Mouse (Mus musculus): ENCODE results near the gene Polr3h. TPM values are rescaled to one million over a fixed set of nuclear protein-coding genes. Genes with fewer than 3 reads are reported as not detected.
A peak's percentile ranks its signal among the peaks of the same experiment; 100 is the strongest.

Polr3h gene
- polyA plus RNA-seq, 1 experiment from 2014 or later = 157 TPM

GRCm38 (mm10) chr15:81858138-81858516 lies 67.9 kb downstream of the Polr3h start:
- peaks cover under 1% of the 10 kb centered on the region; the same call in 1 of the 2 replicates for H3K36me3 ChIP-seq (ENCODE audit: control insufficient read depth, insufficient read depth)
- H3K9ac ChIP-seq (ENCODE audit: low read length) = peak overlapping the region; percentile 98
- no peaks in the 10 kb centered on the region for H3K9me3 ChIP-seq (replicated peaks; ENCODE audit: control insufficient read depth, low read length)
- H3K4me3 ChIP-seq (ENCODE audit: low read length) = peak overlapping the region; percentile 96
- H3K4me1 ChIP-seq (ENCODE audit: control insufficient read depth, insufficient read depth, low read length) = peaks cover 14% of the 10 kb centered on the region
- peak overlapping the region; percentile 89 for H3K4me2 ChIP-seq (ENCODE audit: low read depth, low read length)
- peak; percentile 25 for ATAC-seq (replicated peaks; ENCODE audit: extremely low read depth, insufficient read depth, low FRiP score)
- peak overlapping the region; percentile 99 for H3K27ac ChIP-seq (ENCODE audit: low read length)
- H3K27me3 ChIP-seq (ENCODE audit: control insufficient read depth, insufficient read depth, low read length) = no peaks in the 10 kb centered on the region
- under 1% methylated on average over 23 of the region's 23 CpGs for WGBS

DNA sequence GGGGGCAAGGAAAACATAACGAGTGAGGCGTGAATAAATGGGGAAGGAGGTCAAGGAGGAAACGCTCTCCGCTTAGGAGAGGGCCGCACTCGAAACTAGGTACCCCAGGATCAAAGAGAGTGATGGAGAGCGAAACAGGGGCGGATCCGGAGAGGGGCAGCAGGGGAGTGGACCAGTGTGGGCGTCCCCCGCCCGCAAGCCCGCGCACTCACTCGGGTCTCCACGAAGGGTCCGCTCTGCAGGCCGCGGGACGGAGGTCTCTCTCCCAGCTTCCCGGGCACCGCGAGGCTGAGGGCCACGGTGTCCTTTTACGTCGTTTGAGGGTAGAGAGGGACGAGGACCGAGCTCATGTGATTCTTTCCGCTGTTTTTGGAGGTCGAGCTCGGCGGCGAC lies 68.3 kb downstream of the Polr3h start:
- H3K27ac ChIP-seq (ENCODE audit: low read length) = peak overlapping the region; percentile 99
- H3K4me1 ChIP-seq (ENCODE audit: control insufficient read depth, insufficient read depth, low read length) = peaks cover 14% of the 10 kb centered on the region
- ATAC-seq (replicated peaks; ENCODE audit: extremely low read depth, insufficient read depth, low FRiP score) = no peak
- peak overlapping the region; percentile 98 for H3K9ac ChIP-seq (ENCODE audit: low read length)
- WGBS = under 1% methylated on average over 33 of the region's 33 CpGs
- no peaks in the 10 kb centered on the region for H3K27me3 ChIP-seq (ENCODE audit: control insufficient read depth, insufficient read depth, low read length)
- H3K4me2 ChIP-seq (ENCODE audit: low read depth, low read length) = peak overlapping the region; percentile 89
- H3K4me3 ChIP-seq (ENCODE audit: low read length) = peak overlapping the region; percentile 96
- H3K36me3 ChIP-seq (ENCODE audit: control insufficient read depth, insufficient read depth) = peaks cover 2% of the 10 kb centered on the region; the same call in 1 of the 2 replicates
- no peaks in the 10 kb centered on the region for H3K9me3 ChIP-seq (replicated peaks; ENCODE audit: control insufficient read depth, low read length)

DNA sequence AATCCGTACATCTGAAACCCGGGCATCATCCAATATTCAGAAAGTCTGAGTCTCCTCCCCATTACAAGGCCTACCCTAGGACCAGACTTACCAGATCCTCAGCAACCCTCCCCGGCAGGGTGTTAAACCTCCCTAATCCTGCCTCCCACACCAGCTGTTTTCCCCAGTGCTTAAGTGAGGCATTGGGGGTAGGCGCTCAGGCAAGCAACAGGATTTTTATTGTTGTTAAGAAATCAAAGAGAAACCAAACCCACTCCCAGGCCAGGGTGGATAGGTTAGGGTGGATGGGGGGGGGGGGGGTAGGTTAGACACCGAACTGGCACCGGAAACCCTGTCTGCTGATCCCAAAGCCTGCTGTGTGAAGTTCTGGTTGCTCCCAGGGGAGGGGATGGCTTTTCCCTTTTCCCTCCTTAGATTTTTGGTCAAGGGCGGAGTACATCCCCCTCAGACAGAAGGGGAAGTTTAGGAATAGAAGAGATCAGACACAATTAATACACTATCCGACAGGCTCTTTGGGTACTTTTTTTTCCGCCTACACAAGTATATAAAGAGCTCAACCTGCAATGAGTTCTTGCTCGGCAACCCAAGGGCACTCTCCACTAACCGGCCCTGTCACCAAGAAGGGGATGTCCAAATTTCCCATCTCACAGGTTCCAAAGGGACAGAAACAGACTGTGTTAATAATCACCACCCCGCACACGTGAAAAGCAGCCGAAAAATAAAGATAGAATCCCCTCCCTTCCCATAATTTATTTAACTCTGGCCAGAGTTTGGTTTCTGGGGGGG lies 68.9 kb downstream of the Polr3h start:
- Histone ChIP-seq H3K4me2 (ENCODE audit: low read depth, low read length) (peak overlapping the region; percentile 89), H3K27ac (ENCODE audit: low read length) (peak overlapping the region; percentile 99), H3K36me3 (ENCODE audit: control insufficient read depth, insufficient read depth) (peaks cover 2% of the 10 kb centered on the region; the same call in 1 of the 2 replicates), H3K9me3 (replicated peaks; ENCODE audit: control insufficient read depth, low read length) (no peaks in the 10 kb centered on the region), H3K27me3 (ENCODE audit: control insufficient read depth, insufficient read depth, low read length) (no peaks in the 10 kb centered on the region), H3K9ac (ENCODE audit: low read length) (peak overlapping the region; percentile 98), H3K4me1 (ENCODE audit: control insufficient read depth, insufficient read depth, low read length) (peaks cover 14% of the 10 kb centered on the region), H3K4me3 (ENCODE audit: low read length) (peak overlapping the region; percentile 96)
- no peak for ATAC-seq (replicated peaks; ENCODE audit: extremely low read depth, insufficient read depth, low FRiP score)
- 2% methylated on average over 14 of the region's 14 CpGs for WGBS

DNA sequence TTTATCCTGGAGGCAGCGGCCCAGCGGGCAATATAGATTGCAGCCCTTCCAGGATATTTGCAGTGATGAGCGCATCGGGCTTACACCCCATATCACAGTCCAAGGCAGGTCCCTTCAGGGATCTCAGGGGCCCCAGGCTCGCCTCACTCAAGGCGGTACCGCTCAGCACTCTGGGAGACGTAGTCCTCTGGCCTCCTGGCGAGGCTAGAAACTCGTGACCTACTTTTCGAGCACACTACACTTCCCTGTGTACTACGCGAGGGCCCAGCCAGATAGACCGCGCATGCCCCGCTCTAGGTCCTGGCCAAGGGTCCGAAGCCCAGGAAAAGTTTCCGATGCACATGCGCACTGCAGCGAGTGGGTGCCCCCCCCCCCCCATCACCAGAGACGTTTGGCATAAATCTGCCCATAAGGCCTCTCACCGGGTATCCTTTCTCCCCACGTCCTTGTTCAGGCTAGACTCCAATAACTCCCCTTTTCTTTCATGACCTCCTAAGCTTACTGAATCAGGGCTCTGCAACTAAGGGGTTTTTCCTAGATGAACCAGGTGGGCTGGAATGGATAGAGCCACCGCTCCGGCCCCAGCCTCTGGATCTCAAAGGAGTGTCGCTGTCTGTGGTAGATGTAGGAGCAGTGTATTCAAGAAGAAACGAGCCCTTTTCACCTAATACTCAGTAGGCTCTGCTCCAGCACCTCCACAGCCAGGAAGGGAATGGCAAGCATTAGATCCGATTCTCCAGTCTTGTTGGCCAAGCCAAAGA lies 69.8 kb downstream of the Polr3h start:
- peaks cover 9% of the 10 kb centered on the region for H3K36me3 ChIP-seq (ENCODE audit: control insufficient read depth, insufficient read depth)
- no peaks in the 10 kb centered on the region for H3K27me3 ChIP-seq (ENCODE audit: control insufficient read depth, insufficient read depth, low read length)
- peak overlapping the region; percentile 98 for H3K9ac ChIP-seq (ENCODE audit: low read length)
- WGBS = under 1% methylated on average over 28 of the region's 28 CpGs
- H3K27ac ChIP-seq (ENCODE audit: low read length) = peak overlapping the region; percentile 99
- H3K4me2 ChIP-seq (ENCODE audit: low read depth, low read length) = peak overlapping the region; percentile 89
- ATAC-seq (replicated peaks; ENCODE audit: extremely low read depth, insufficient read depth, low FRiP score) = peak; percentile 78
- H3K9me3 ChIP-seq (replicated peaks; ENCODE audit: control insufficient read depth, low read length) = no peaks in the 10 kb centered on the region
- H3K4me1 ChIP-seq (ENCODE audit: control insufficient read depth, insufficient read depth, low read length) = peaks cover 14% of the 10 kb centered on the region
- H3K4me3 ChIP-seq (ENCODE audit: low read length) = peak overlapping the region; percentile 96

GRCm38 (mm10) chr15:81853081-81853480 lies 73.0 kb downstream of the Polr3h start:
- Histone ChIP-seq H3K4me3 (ENCODE audit: low read length) (no peak overlapping the region), H3K36me3 (ENCODE audit: control insufficient read depth, insufficient read depth) (peaks cover 23% of the 10 kb centered on the region), H3K27me3 (ENCODE audit: control insufficient read depth, insufficient read depth, low read length) (no peaks in the 10 kb centered on the region), H3K4me1 (ENCODE audit: control insufficient read depth, insufficient read depth, low read length) (peaks cover 14% of the 10 kb centered on the region), H3K9ac (ENCODE audit: low read length) (no peak overlapping the region), H3K9me3 (replicated peaks; ENCODE audit: control insufficient read depth, low read length) (no peaks in the 10 kb centered on the region), H3K27ac (ENCODE audit: low read length) (no peak overlapping the region), H3K4me2 (ENCODE audit: low read depth, low read length) (no peak overlapping the region)
- no peak for ATAC-seq (replicated peaks; ENCODE audit: extremely low read depth, insufficient read depth, low FRiP score)
- 76% methylated on average over 7 of the region's 7 CpGs for WGBS

DNA sequence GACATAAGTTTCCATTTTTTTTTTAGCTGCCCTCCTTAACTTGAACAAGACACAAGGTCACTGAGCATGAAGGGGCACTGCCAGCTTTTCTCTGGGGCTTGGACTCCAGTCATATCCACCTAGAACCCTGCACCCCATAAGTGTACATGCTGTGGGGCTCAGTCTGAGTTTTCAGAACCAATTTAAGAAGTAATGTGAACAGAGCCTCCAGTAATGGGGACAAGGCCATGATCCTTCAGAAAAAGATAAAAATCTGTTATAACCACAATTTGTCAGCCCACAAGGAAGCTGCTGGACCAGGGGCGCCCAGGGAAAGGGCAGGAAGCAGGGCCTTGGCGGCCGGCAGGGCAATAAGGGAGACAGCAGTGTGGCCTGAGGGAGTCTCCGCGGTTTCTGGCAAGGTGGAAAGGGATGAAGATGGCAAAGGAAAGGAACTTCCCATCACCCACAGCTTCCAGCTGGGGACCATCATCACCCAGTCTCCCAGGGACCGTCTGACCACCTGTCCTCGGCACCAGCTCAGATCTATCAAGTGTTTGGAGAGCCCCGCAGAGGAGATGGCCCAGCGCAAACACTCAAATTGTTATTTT lies 73.5 kb downstream of the Polr3h start:
- Histone ChIP-seq H3K9me3 (replicated peaks; ENCODE audit: control insufficient read depth, low read length) (no peaks in the 10 kb centered on the region), H3K4me1 (ENCODE audit: control insufficient read depth, insufficient read depth, low read length) (peaks cover 14% of the 10 kb centered on the region), H3K4me3 (ENCODE audit: low read length) (no peak overlapping the region), H3K27ac (ENCODE audit: low read length) (no peak overlapping the region), H3K4me2 (ENCODE audit: low read depth, low read length) (no peak overlapping the region), H3K36me3 (ENCODE audit: control insufficient read depth, insufficient read depth) (peaks cover 25% of the 10 kb centered on the region), H3K27me3 (ENCODE audit: control insufficient read depth, insufficient read depth, low read length) (no peaks in the 10 kb centered on the region), H3K9ac (ENCODE audit: low read length) (no peak overlapping the region)
- ATAC-seq (replicated peaks; ENCODE audit: extremely low read depth, insufficient read depth, low FRiP score) = no peak
- WGBS = 79% methylated on average over 9 of the region's 9 CpGs

GRCm38 (mm10) chr15:81851375-81851774 lies 74.7 kb downstream of the Polr3h start:
- no peak for ATAC-seq (replicated peaks; ENCODE audit: extremely low read depth, insufficient read depth, low FRiP score)
- Histone ChIP-seq H3K27ac (ENCODE audit: low read length) (no peak overlapping the region), H3K9me3 (replicated peaks; ENCODE audit: control insufficient read depth, low read length) (no peaks in the 10 kb centered on the region), H3K27me3 (ENCODE audit: control insufficient read depth, insufficient read depth, low read length) (no peaks in the 10 kb centered on the region), H3K9ac (ENCODE audit: low read length) (no peak overlapping the region), H3K4me1 (ENCODE audit: control insufficient read depth, insufficient read depth, low read length) (peaks cover 14% of the 10 kb centered on the region), H3K4me3 (ENCODE audit: low read length) (no peak overlapping the region), H3K4me2 (ENCODE audit: low read depth, low read length) (no peak overlapping the region), H3K36me3 (ENCODE audit: control insufficient read depth, insufficient read depth) (peaks cover 25% of the 10 kb centered on the region)
- 94% methylated on average over 15 of the region's 15 CpGs for WGBS

DNA sequence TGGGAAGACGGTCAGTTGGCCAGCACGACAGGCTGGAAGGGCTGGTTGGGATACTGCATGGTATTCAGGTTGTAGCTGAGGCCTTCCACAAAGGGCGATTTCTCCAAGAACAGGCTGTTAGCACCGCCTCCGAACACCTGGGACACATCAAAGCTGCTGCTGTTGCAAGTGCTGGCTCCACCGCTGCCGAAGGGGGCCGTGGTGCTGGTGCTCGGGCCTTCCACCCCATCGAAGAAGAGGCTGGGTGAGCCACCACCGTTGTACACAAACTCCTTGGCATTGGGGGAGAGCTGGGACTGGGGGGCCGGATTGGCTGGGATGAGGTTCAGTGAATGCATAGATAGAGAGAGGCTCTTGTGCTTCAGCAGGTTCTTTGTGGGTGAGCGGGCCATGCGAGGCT lies 75.3 kb downstream of the Polr3h start:
- Histone ChIP-seq H3K9me3 (replicated peaks; ENCODE audit: control insufficient read depth, low read length) (no peaks in the 10 kb centered on the region), H3K27ac (ENCODE audit: low read length) (no peak overlapping the region), H3K4me1 (ENCODE audit: control insufficient read depth, insufficient read depth, low read length) (peaks cover 17% of the 10 kb centered on the region), H3K4me2 (ENCODE audit: low read depth, low read length) (no peak overlapping the region), H3K4me3 (ENCODE audit: low read length) (no peak overlapping the region), H3K27me3 (ENCODE audit: control insufficient read depth, insufficient read depth, low read length) (no peaks in the 10 kb centered on the region), H3K9ac (ENCODE audit: low read length) (no peak overlapping the region), H3K36me3 (ENCODE audit: control insufficient read depth, insufficient read depth) (peaks cover 25% of the 10 kb centered on the region)
- no peak for ATAC-seq (replicated peaks; ENCODE audit: extremely low read depth, insufficient read depth, low FRiP score)
- 77% methylated on average over 14 of the region's 14 CpGs for WGBS

Data from heart, embryonic 16.5 days (tissue).